Mouse (Mus musculus) heart, adult 10 weeks (tissue): ENCODE measurements around the gene Vmn1r34. TPM values are rescaled to one million over a fixed set of nuclear protein-coding genes. Genes with fewer than 3 reads are reported as not detected.

Experiments used
- polyA plus RNA-seq: library from polyadenylated mRNA; stranded (reverse); fragments of 350-450 nt; fragmentation: Illumina TruSeq; extraction: RNeasy Lipid Tissue Mini Kit (QIAGEN cat#74804); gene quantifications from one replicate; pipeline ENCODE4 v1.2.3, GENCODE M21; 2014; ENCODE audit warnings: low read depth, low replicate concordance

Gene Vmn1r34
- not detected for polyA plus RNA-seq

DNA sequence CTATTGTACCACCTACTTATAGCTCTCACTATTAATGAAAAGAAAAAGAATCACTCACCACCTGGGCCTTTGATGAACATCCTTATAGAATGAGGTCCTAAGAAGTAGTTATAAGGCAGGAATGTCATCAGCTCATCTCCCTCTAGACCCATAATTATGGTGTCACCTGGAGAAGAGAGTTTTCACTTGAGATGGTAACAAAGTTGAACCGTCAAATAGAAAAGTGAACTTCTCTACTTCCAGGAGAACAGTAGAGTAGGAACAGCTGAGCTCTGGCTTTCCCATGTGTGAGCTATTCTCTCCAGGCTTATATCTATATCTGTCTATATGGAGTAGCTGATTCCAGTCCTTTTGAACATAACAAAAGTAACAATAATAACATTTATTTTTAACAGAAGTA lies at the start of gene Vmn1r34:
Gene Vmn1r34, minus strand, starts transcription at position 101 of the 400 bp plus-strand sequence.

DNA sequence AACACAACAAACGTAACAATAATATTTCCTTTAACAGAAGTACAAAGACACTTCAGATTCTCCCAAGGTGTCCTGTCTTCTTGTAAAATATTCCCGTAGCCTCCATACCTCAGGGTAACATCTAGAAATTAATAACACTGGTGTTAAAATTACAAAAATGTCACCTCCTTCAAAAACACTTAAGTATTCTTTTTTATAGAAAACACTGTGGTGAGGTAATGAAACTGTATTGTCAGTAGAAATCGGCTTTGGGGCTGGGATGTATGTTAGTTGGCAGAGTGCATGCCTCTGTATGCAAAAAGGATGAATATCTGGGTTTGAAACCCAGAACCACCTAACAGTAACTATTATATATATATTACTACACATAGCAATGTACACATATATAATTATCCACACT lies 42.1 kb upstream of the Vmn1r34 start, which contains the start of gene Vmn1r35:
Gene Vmn1r35, minus strand, starts transcription at position 101 of the 400 bp plus-strand sequence.

DNA sequence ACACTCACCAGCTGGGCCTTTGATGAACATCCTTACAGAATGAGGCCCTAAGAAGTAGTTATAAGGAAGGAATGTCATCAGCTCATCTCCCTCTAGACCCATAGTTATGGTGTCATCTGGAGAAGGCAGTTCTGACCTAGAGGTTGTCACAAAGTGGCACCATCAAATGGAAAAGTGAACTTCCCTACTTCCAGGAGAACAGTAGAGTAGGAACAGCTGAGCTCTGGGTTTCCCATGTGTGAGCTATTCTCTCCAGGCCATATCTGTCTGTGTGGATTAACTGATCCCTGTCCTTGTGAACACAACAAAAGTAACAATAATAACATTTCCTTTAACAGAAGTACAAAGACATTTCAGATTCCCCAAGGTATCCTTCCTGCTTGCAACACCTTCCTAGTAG lies 25.5 kb downstream of the Vmn1r34 start, which contains the start of gene Vmn1r33:
Gene Vmn1r33, minus strand, starts transcription at position 101 of the 400 bp plus-strand sequence.

Other genes with a start within 250 kb of the Vmn1r34 start
- gene Mad2l1, start 108.5 kb downstream of the Vmn1r34 start, polyA plus RNA-seq = 5.3 TPM
- gene Vmn1r32, start 83.8 kb downstream of the Vmn1r34 start, polyA plus RNA-seq = not detected
- not detected for gene Vmn1r33, start 25.6 kb downstream of the Vmn1r34 start, polyA plus RNA-seq
- gene Vmn1r35, start 42.0 kb upstream of the Vmn1r34 start, polyA plus RNA-seq = not detected
- not detected for gene Vmn1r36, start 75.3 kb upstream of the Vmn1r34 start, polyA plus RNA-seq
- not detected for gene Vmn1r37, start 85.5 kb upstream of the Vmn1r34 start, polyA plus RNA-seq
- gene Vmn1r38, start 138.7 kb upstream of the Vmn1r34 start, polyA plus RNA-seq = not detected
- not detected for gene Vmn1r39, start 166.7 kb upstream of the Vmn1r34 start, polyA plus RNA-seq